Mouse (Mus musculus): ENCODE measurements around the gene Cfap44. TPM values are rescaled to one million over a fixed set of nuclear protein-coding genes. Genes with fewer than 3 reads are reported as not detected.

Gene Cfap44
- total RNA-seq, 1 experiment from 2014 or later: not detected

- no peak for ATAC-seq (replicated peaks; ENCODE audit: low read depth, poor library complexity, severe bottlenecking)
Observed at GRCm38 (mm10) chr16:44492151-44492550, 97.6 kb downstream of the Cfap44 start.

GRCm38 (mm10) chr16:44492706-44493105 lies 98.1 kb downstream of the Cfap44 start:
- no peak for ATAC-seq (replicated peaks; ENCODE audit: low read depth, poor library complexity, severe bottlenecking)

- no peak for ATAC-seq (replicated peaks; ENCODE audit: low read depth, poor library complexity, severe bottlenecking)
Observed at GRCm38 (mm10) chr16:44493868-44494267, 99.3 kb downstream of the Cfap44 start.

GRCm38 (mm10) chr16:44494441-44495108 lies 100.0 kb downstream of the Cfap44 start:
- peak; percentile 93 for ATAC-seq (replicated peaks; ENCODE audit: low read depth, poor library complexity, severe bottlenecking)

- peak; percentile 26; the same call in 1 of the 2 replicates for ATAC-seq (replicated peaks; ENCODE audit: low read depth, poor library complexity, severe bottlenecking)
Observed at GRCm38 (mm10) chr16:44496971-44497464, 102.4 kb downstream of the Cfap44 start.

GRCm38 (mm10) chr16:44498447-44498846 lies 103.9 kb downstream of the Cfap44 start:
- no peak for ATAC-seq (replicated peaks; ENCODE audit: low read depth, poor library complexity, severe bottlenecking)

GRCm38 (mm10) chr16:44501783-44502182 lies 107.2 kb downstream of the Cfap44 start:
- no peak for ATAC-seq (replicated peaks; ENCODE audit: low read depth, poor library complexity, severe bottlenecking)

GRCm38 (mm10) chr16:44502325-44502724 lies 107.7 kb downstream of the Cfap44 start:
- no peak; the same call in 1 of the 2 replicates for ATAC-seq (replicated peaks; ENCODE audit: low read depth, poor library complexity, severe bottlenecking)

- ATAC-seq (replicated peaks; ENCODE audit: low read depth, poor library complexity, severe bottlenecking): peak; percentile 88
Observed at GRCm38 (mm10) chr16:44502895-44503575, 108.4 kb downstream of the Cfap44 start.

GRCm38 (mm10) chr16:44505243-44505642 lies 110.6 kb downstream of the Cfap44 start:
- ATAC-seq (replicated peaks; ENCODE audit: low read depth, poor library complexity, severe bottlenecking): no peak

GRCm38 (mm10) chr16:44507027-44507929 lies 112.7 kb downstream of the Cfap44 start:
- no peak for ATAC-seq (replicated peaks; ENCODE audit: low read depth, poor library complexity, severe bottlenecking)

GRCm38 (mm10) chr16:44508025-44508424 lies 113.4 kb downstream of the Cfap44 start:
- peak; percentile 56 for ATAC-seq (replicated peaks; ENCODE audit: low read depth, poor library complexity, severe bottlenecking)

- 0 out of 2 replicates have a peak, but pooled peaks have one; percentile 24 for ATAC-seq (replicated peaks; ENCODE audit: low read depth, poor library complexity, severe bottlenecking)
Observed at GRCm38 (mm10) chr16:44508772-44509171, 114.2 kb downstream of the Cfap44 start.

GRCm38 (mm10) chr16:44509458-44510344 lies 115.1 kb downstream of the Cfap44 start:
- ATAC-seq (replicated peaks; ENCODE audit: low read depth, poor library complexity, severe bottlenecking): no peak

- ATAC-seq (replicated peaks; ENCODE audit: low read depth, poor library complexity, severe bottlenecking): no peak
Observed at GRCm38 (mm10) chr16:44510521-44511213, 116.1 kb downstream of the Cfap44 start.

- no peak for ATAC-seq (replicated peaks; ENCODE audit: low read depth, poor library complexity, severe bottlenecking)
Observed at GRCm38 (mm10) chr16:44516498-44516897, 121.9 kb downstream of the Cfap44 start.

- no peak for ATAC-seq (replicated peaks; ENCODE audit: low read depth, poor library complexity, severe bottlenecking)
Observed at GRCm38 (mm10) chr16:44523595-44523994, 129.0 kb downstream of the Cfap44 start.

- no peak for ATAC-seq (replicated peaks; ENCODE audit: low read depth, poor library complexity, severe bottlenecking)
Observed at GRCm38 (mm10) chr16:44526044-44526443, 131.4 kb downstream of the Cfap44 start.

- no peak for ATAC-seq (replicated peaks; ENCODE audit: low read depth, poor library complexity, severe bottlenecking)
Observed at GRCm38 (mm10) chr16:44526689-44527088, 132.1 kb downstream of the Cfap44 start.
